ENCODE assay signal across 10 mouse cellular contexts in genomic region chr6:108130718-108131117, GRCm38 (mm10).
"Had no signal": no experiment of that assay in that cellular context is flagged by ENCODE, and none has a peak within 500 bp of the region (broad histone marks: within the 10 kb centered on the region; RNA-seq: fewer than 3 reads in every experiment).

No protein-coding gene starts in this region.

- H3K27me3 ChIP-seq: liver, embryonic 15.5 days; midbrain, embryonic 13.5 days; stomach, embryonic 15.5 days had no signal

- DNase-seq: kidney, adult 8-10 months; kidney, postnatal 25 days; lung, adult 2 months; lung, postnatal 36 days had no signal

- H3K9me3 ChIP-seq: limb, embryonic 10.5 days; liver, embryonic 15.5 days; midbrain, embryonic 13.5 days; stomach, embryonic 15.5 days had no signal

- H3K4me1 ChIP-seq: limb, embryonic 10.5 days; liver, embryonic 15.5 days; midbrain, embryonic 13.5 days; stomach, embryonic 15.5 days had no signal

- H3K36me3 ChIP-seq: limb, embryonic 10.5 days; liver, embryonic 15.5 days; midbrain, embryonic 13.5 days; stomach, embryonic 15.5 days had no signal

- H3K4me3 ChIP-seq: limb, embryonic 10.5 days; liver, embryonic 15.5 days; midbrain, embryonic 13.5 days; stomach, embryonic 15.5 days had no signal

- H3K9ac ChIP-seq: liver, embryonic 15.5 days; midbrain, embryonic 13.5 days; stomach, embryonic 15.5 days had no signal

- ATAC-seq: lung, postnatal 0 days; midbrain, embryonic 13.5 days had no signal

- H3K4me2 ChIP-seq: liver, embryonic 11.5 days; liver, embryonic 15.5 days; midbrain, embryonic 13.5 days; stomach, embryonic 15.5 days had no signal

- H3K27ac ChIP-seq: limb, embryonic 10.5 days; liver, embryonic 15.5 days; midbrain, embryonic 13.5 days; stomach, embryonic 15.5 days had no signal
